7 mouse cellular contexts compared by ENCODE assay signal in the genomic region with DNA sequence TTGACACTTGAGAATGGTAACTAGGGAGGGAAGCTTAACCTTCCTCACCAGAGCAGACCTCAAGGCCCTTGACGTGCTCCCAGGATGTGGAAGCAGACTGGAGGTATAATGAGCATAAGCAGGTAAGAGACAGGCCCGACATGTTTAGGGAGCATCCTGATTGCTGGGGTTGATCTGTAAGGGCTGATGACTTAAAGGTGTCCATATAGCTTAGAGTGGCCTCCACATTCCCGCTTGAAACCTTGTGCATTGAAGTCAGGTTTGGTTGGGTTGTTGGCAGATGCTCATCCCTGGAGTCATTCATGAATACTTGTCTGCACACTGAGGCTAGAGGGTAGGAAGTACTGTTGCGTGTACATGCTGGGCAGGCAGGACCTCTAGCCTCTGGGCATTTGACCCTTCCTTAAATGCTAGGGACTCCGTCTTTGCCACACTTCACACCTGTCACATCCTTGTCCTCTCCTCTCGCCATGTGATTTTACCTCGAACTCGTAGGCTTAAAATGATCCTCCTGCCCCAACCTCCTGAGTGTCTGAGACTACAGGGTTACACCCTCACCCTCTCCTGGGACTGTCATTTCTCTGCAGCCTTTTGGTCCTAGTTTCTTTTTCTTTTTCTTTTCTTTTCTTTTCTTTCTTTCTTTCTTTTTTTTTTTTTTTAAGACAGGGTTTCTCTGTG. TPM values are rescaled to one million over a fixed set of nuclear protein-coding genes. Genes with fewer than 3 reads are reported as not detected.
A peak's percentile ranks its signal among the peaks of the same experiment; 100 is the strongest.
DNase-seq lines count a peak whose midpoint lies in the region; ATAC-seq and TF ChIP-seq lines count a peak whose summit lies in the region.

No protein-coding gene starts in this region.

- H3K4me1 ChIP-seq in embryonic facial prominence, embryonic 14.5 days (ENCODE audit: control insufficient read depth, insufficient read depth, low read length): peaks cover 8% of the 10 kb centered on the region; the same call in 1 of the 2 replicates
- 0 out of 2 replicates have a peak, but pooled peaks cover 9% of the 10 kb centered on the region for H3K4me1 ChIP-seq in intestine, embryonic 14.5 days (replicated peaks; ENCODE audit: control insufficient read depth, insufficient read depth, low read length)
- peaks cover 42% of the 10 kb centered on the region for H3K4me1 ChIP-seq in neural tube, embryonic 12.5 days

- peak overlapping the region; percentile 92; the same call in 1 of the 2 replicates for H3K27ac ChIP-seq in layer of hippocampus, adult 2 months
- no peak overlapping the region for H3K27ac ChIP-seq in embryonic facial prominence, embryonic 14.5 days (replicated peaks; ENCODE audit: low read depth, low read length)
- no peak overlapping the region for H3K27ac ChIP-seq in intestine, embryonic 14.5 days (ENCODE audit: low read depth)
- no peak overlapping the region for H3K27ac ChIP-seq in neural tube, embryonic 12.5 days

- H3K9ac ChIP-seq in embryonic facial prominence, embryonic 14.5 days (ENCODE audit: low read depth, low read length): peak overlapping the region; percentile 84
- peak overlapping the region; percentile 80 for H3K9ac ChIP-seq in intestine, embryonic 14.5 days (ENCODE audit: low read length)
- peak overlapping the region; percentile 97 for H3K9ac ChIP-seq in neural tube, embryonic 12.5 days

- no peaks in the 10 kb centered on the region for H3K9me3 ChIP-seq in embryonic facial prominence, embryonic 14.5 days (ENCODE audit: control insufficient read depth, low read length)
- no peaks in the 10 kb centered on the region for H3K9me3 ChIP-seq in intestine, embryonic 14.5 days (ENCODE audit: control insufficient read depth, low read length)
- H3K9me3 ChIP-seq in neural tube, embryonic 12.5 days: no peaks in the 10 kb centered on the region

- no peaks in the 10 kb centered on the region for H3K27me3 ChIP-seq in embryonic facial prominence, embryonic 14.5 days (replicated peaks; ENCODE audit: control insufficient read depth, insufficient read depth, low read length)
- no peaks in the 10 kb centered on the region for H3K27me3 ChIP-seq in intestine, embryonic 14.5 days (replicated peaks; ENCODE audit: control insufficient read depth, insufficient read depth, low read length)
- no peaks in the 10 kb centered on the region for H3K27me3 ChIP-seq in neural tube, embryonic 12.5 days (replicated peaks)

- WGBS in embryonic facial prominence, embryonic 14.5 days: 80% methylated on average over 8 of the region's 8 CpGs
- WGBS in intestine, embryonic 14.5 days: 84% methylated on average over 8 of the region's 8 CpGs
- WGBS in neural tube, embryonic 12.5 days: 84% methylated on average over 8 of the region's 8 CpGs

- TF ChIP-seq CTCF in layer of hippocampus, adult 2 months (conservative IDR thresholded peaks at IDR 0.05): no peak

- H3K36me3 ChIP-seq in embryonic facial prominence, embryonic 14.5 days (ENCODE audit: control insufficient read depth, insufficient read depth, low read length): peaks cover 24% of the 10 kb centered on the region
- peaks cover 12% of the 10 kb centered on the region for H3K36me3 ChIP-seq in intestine, embryonic 14.5 days (ENCODE audit: control insufficient read depth, insufficient read depth, low read length)
- H3K36me3 ChIP-seq in neural tube, embryonic 12.5 days: peaks cover 31% of the 10 kb centered on the region

- ATAC-seq in embryonic facial prominence, embryonic 14.5 days (ENCODE audit: low read depth): no peak
- ATAC-seq in intestine, embryonic 14.5 days (replicated peaks; ENCODE audit: low FRiP score, low TSS enrichment, low read depth): no peak
- ATAC-seq in neural tube, embryonic 12.5 days (ENCODE audit: low FRiP score, low read depth): no peak

- H3K4me3 ChIP-seq in layer of hippocampus, adult 2 months: peak overlapping the region; percentile 94
- peak overlapping the region; percentile 81 for H3K4me3 ChIP-seq in embryonic facial prominence, embryonic 14.5 days (ENCODE audit: low read depth, low read length)
- peak overlapping the region; percentile 86 for H3K4me3 ChIP-seq in intestine, embryonic 14.5 days (ENCODE audit: low read depth, low read length)
- peak overlapping the region; percentile 94 for H3K4me3 ChIP-seq in neural tube, embryonic 12.5 days

- peak overlapping the region; percentile 85 for H3K4me2 ChIP-seq in embryonic facial prominence, embryonic 14.5 days (ENCODE audit: low read depth, low read length)
- peak overlapping the region; percentile 69 for H3K4me2 ChIP-seq in intestine, embryonic 14.5 days (ENCODE audit: low read length)
- H3K4me2 ChIP-seq in neural tube, embryonic 12.5 days (replicated peaks): peak overlapping the region; percentile 84

- no peak for DNase-seq in layer of hippocampus, adult 2 months (ENCODE audit: low spot score in 2 of 2)
- no peak for DNase-seq in layer of hippocampus, adult 18-20 months (ENCODE audit: low spot score in 2 of 2)
- no peak for DNase-seq in embryonic facial prominence, embryonic 14.5 days (ENCODE audit: low spot score)
- DNase-seq in intestine, embryonic 14.5 days (ENCODE audit: low spot score): no peak
- no peak for DNase-seq in retina, embryonic 14.5 days (ENCODE audit: low spot score)
- no peak for DNase-seq in embryo, embryonic 9.5 days (ENCODE audit: extremely low spot score)

RNA-seq across cellular contexts. Expression of a gene that starts 1.6 kb away (rescaled TPM):
- total RNA-seq in layer of hippocampus, adult 2 months (2021): 100 to 1,000 TPM; 170 TPM
- total RNA-seq in layer of hippocampus, adult 18-20 months (2021): 100 to 1,000 TPM; 169 to 174 TPM
- polyA plus RNA-seq in embryonic facial prominence, embryonic 14.5 days (2014; fragmentation: Nextera tagmentation; extraction: Ambion mirVana): 11.2 and 12.4 TPM in 2 replicates
- polyA plus RNA-seq in intestine, embryonic 14.5 days (2014; fragmentation: Nextera tagmentation; extraction: Ambion mirVana): 14.0 and 14.2 TPM in 2 replicates
- polyA plus RNA-seq in neural tube, embryonic 12.5 days (2016; fragmentation: Nextera tagmentation; extraction: Ambion mirVana): 23.9 and 24.1 TPM in 2 replicates

RNA-seq across cellular contexts. Expression of a gene that starts 24.7 kb away (rescaled TPM):
- 1,000 to 10,000 TPM; 1,589 to 1,677 TPM for total RNA-seq in layer of hippocampus, adult 2 months (2021)
- 1,000 to 10,000 TPM; 1,682 to 1,687 TPM for total RNA-seq in layer of hippocampus, adult 18-20 months (2021)
- polyA plus RNA-seq in embryonic facial prominence, embryonic 14.5 days (2014; fragmentation: Nextera tagmentation; extraction: Ambion mirVana): 4,672 and 4,857 TPM in 2 replicates
- polyA plus RNA-seq in intestine, embryonic 14.5 days (2014; fragmentation: Nextera tagmentation; extraction: Ambion mirVana): 5,694 and 5,748 TPM in 2 replicates
- 4,309 and 4,532 TPM in 2 replicates for polyA plus RNA-seq in neural tube, embryonic 12.5 days (2016; fragmentation: Nextera tagmentation; extraction: Ambion mirVana)

RNA-seq across cellular contexts. Expression of a gene that starts 53.7 kb away (rescaled TPM):
- 10 to 100 TPM; 43.6 to 47.3 TPM for total RNA-seq in layer of hippocampus, adult 2 months (2021)
- 10 to 100 TPM; 36.3 to 45.4 TPM for total RNA-seq in layer of hippocampus, adult 18-20 months (2021)
- 428 and 463 TPM in 2 replicates for polyA plus RNA-seq in embryonic facial prominence, embryonic 14.5 days (2014; fragmentation: Nextera tagmentation; extraction: Ambion mirVana)
- polyA plus RNA-seq in intestine, embryonic 14.5 days (2014; fragmentation: Nextera tagmentation; extraction: Ambion mirVana): 510 and 552 TPM in 2 replicates
- polyA plus RNA-seq in neural tube, embryonic 12.5 days (2016; fragmentation: Nextera tagmentation; extraction: Ambion mirVana): 580 and 625 TPM in 2 replicates
